Mouse (Mus musculus) kidney, adult 2 months (tissue): ENCODE data around the gene Ufc1.

Experiments
- CTCF ChIP-seq: fragments of 200-500 bp; conservative IDR thresholded peaks from 2 replicates; pipeline ENCODE4 v1.5.1; 2011; ENCODE audit warnings: low read depth, mild to moderate bottlenecking, control low read depth, low read length, moderate library complexity, mixed read lengths; ENCODE audit not compliant: insufficient read depth, insufficient read length
- POLR2A ChIP-seq: fragments of 200-500 bp; IDR thresholded peaks from one replicate; pipeline ENCODE4 v1.6.1; 2011; ENCODE audit warnings: low read depth, low read length, control low read depth

- TF ChIP-seq CTCF (no peak), POLR2A (no peak)
Observed at GRCm38 (mm10) chr1:171328244-171328643, 33.4 kb upstream of the Ufc1 start.
